Mouse (Mus musculus) CH12.LX (cell line): Measurements from ENCODE around the gene Sgtb.

Source experiments
- CHD1 ChIP-seq: IDR thresholded peaks from 2 replicates; pipeline ENCODE4 v1.6.1; 2012; ENCODE audit warnings: low read depth, low read length, improper control_type of control experiment, inconsistent platforms
- CHD2 ChIP-seq: IDR thresholded peaks from 2 replicates; pipeline ENCODE4 v1.6.1; 2011; ENCODE audit warnings: low read length, improper control_type of control experiment
- CTCF ChIP-seq, 2 experiments: IDR thresholded peaks in 1 of 2; conservative IDR thresholded peaks in 1 of 2; 2 replicates each; pipeline ENCODE4 v1.5.1; 2011 to 2012; ENCODE audit warnings: low read depth in 2 of 2, low read length in 2 of 2, improper control_type of control experiment in 1 of 2, inconsistent platforms in 1 of 2, mild to moderate bottlenecking in 1 of 2, moderate library complexity in 1 of 2
- POLR2A ChIP-seq: IDR thresholded peaks from 2 replicates; pipeline ENCODE4 v1.6.1; 2011; ENCODE audit warnings: low read depth, mild to moderate bottlenecking, improper control_type of control experiment, low read length
- USF1 ChIP-seq: IDR thresholded peaks from 2 replicates; pipeline ENCODE4 v1.6.1; 2014; ENCODE audit warnings: low read depth, mild to moderate bottlenecking, inconsistent platforms, low read length, improper control_type of control experiment
- USF2 ChIP-seq: conservative IDR thresholded peaks from 2 replicates; pipeline ENCODE4 v1.6.1; 2011; ENCODE audit warnings: low read depth, low read length, improper control_type of control experiment

GRCm38 (mm10) chr13:104076993-104077392, 32.5 kb upstream of the Sgtb start:
- no peak for TF ChIP-seq CHD2
- no peak for TF ChIP-seq USF1
- no peak for TF ChIP-seq USF2
- no peak for TF ChIP-seq CHD1
- no peak for TF ChIP-seq CTCF (conservative IDR thresholded peaks at IDR 0.05 in 1 of 2, IDR thresholded peaks at IDR 0.05 in 1 of 2; ENCODE audit: low read depth in 2 of 2, low read length in 2 of 2)
- no peak for TF ChIP-seq POLR2A
